Mouse (Mus musculus): ENCODE data around the gene Slc6a6. TPM values are rescaled to one million over a fixed set of nuclear protein-coding genes. Genes with fewer than 3 reads are reported as not detected.
A peak's percentile ranks its signal among the peaks of the same experiment; 100 is the strongest.

Slc6a6 gene
- polyA plus RNA-seq, 1 experiment from 2014 or later, result 40.8 TPM

DNA sequence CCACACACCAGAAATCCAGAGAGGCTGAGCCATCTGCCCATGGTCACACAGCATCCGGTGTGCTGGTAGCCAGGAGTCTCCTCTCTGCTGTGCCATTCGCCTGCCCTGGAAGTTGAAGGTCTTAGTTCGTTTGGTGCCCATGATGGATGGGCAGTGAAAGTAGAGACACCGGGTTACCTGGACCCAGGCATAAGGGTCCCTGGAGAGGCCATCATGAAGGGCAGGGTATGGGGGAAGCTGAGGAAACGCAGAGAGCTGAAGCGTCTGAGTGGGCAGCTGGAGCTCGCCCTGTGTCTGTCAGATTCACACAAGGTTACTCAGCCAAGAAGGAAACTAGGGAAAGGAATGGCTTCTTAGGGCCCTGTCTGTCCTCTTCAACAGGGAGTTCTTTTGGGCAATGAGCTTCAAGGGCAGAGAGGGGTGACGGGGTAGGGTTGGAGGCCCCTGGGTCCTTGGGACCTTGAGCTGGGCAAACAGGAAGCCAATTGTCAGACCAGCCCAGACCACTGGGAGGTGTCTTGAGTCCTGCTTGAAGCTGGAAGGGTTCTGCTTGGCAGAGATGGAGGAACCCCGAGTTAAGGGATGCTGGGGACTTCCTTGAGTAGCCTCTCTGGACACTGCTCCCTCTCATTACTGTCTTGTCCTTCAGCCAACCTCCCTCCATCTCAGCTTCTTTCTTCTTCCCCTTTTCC lies 78.3 kb downstream of the Slc6a6 start:
- no peak overlapping the region for H3K4me3 ChIP-seq (ENCODE audit: low read depth, low read length)
- ATAC-seq (ENCODE audit: low read depth) (no peak), DNase-seq (ENCODE audit: low spot score) (no peak)
- H3K4me2 ChIP-seq (ENCODE audit: low read depth, low read length), result no peak overlapping the region
- no peak overlapping the region for H3K27ac ChIP-seq (replicated peaks; ENCODE audit: low read depth, low read length)
- WGBS, result 77% methylated on average over 9 of the region's 9 CpGs
- H3K27me3 ChIP-seq (replicated peaks; ENCODE audit: control insufficient read depth, insufficient read depth, low read length), result no peaks in the 10 kb centered on the region
- H3K36me3 ChIP-seq (ENCODE audit: control insufficient read depth, insufficient read depth, low read length), result peaks cover 22% of the 10 kb centered on the region
- H3K9ac ChIP-seq (ENCODE audit: low read depth, low read length), result no peak overlapping the region
- no peaks in the 10 kb centered on the region for H3K4me1 ChIP-seq (ENCODE audit: control insufficient read depth, insufficient read depth, low read length)
- H3K9me3 ChIP-seq (ENCODE audit: control insufficient read depth, low read length), result no peaks in the 10 kb centered on the region

DNA sequence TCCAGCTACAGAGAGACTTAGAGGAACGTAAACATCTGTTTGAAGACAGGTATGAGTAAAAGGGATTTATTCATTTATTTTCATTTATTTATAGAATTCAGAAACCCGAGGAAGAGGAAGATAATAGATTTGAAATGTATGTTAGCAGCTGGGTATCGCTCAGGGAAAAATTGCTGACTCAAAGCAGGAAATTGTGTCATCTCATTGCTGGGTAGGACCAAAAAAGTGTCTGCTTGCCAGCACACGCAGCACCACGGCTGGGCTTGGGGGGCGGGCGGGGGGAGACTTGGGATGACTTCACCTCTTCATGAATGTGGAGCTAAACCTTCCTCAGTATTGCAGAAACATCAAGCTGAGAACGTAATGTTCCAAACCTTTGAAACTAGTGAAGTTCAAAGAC lies 83.7 kb downstream of the Slc6a6 start:
- no peak overlapping the region for H3K4me2 ChIP-seq (ENCODE audit: low read depth, low read length)
- no peaks in the 10 kb centered on the region for H3K36me3 ChIP-seq (ENCODE audit: control insufficient read depth, insufficient read depth, low read length)
- no peak overlapping the region for H3K4me3 ChIP-seq (ENCODE audit: low read depth, low read length)
- DNase-seq (ENCODE audit: low spot score) (no peak), ATAC-seq (ENCODE audit: low read depth) (no peak)
- 74% methylated on average over 8 of the region's 8 CpGs for WGBS
- H3K9ac ChIP-seq (ENCODE audit: low read depth, low read length), result no peak overlapping the region
- no peaks in the 10 kb centered on the region for H3K27me3 ChIP-seq (replicated peaks; ENCODE audit: control insufficient read depth, insufficient read depth, low read length)
- H3K4me1 ChIP-seq (ENCODE audit: control insufficient read depth, insufficient read depth, low read length), result no peaks in the 10 kb centered on the region
- H3K27ac ChIP-seq (replicated peaks; ENCODE audit: low read depth, low read length), result no peak overlapping the region
- peaks cover 4% of the 10 kb centered on the region; the same call in 1 of the 2 replicates for H3K9me3 ChIP-seq (ENCODE audit: control insufficient read depth, low read length)

DNA sequence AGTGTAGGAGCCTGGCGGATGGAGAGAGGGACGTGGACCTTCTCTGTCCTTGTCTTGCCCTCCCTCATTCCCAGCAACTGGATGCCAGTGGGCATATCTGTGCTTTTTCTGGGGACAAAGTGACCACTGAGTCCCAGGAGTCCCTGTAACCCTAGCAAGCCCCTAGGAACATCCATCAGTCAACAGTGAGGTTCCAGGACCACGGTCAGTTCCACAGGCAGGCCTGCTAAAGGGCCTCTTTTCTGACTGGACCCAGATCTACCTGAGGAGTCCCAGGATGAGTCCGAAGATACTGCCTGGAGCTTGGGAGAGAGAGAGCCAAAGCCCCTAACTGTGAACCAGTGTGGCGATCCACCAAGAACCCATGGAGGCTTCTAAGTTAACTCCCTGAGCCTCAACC lies 90.1 kb downstream of the Slc6a6 start:
- no peak for DNase-seq (ENCODE audit: low spot score)
- no peak overlapping the region for H3K9ac ChIP-seq (ENCODE audit: low read depth, low read length)
- peaks cover 4% of the 10 kb centered on the region; the same call in 1 of the 2 replicates for H3K9me3 ChIP-seq (ENCODE audit: control insufficient read depth, low read length)
- no peaks in the 10 kb centered on the region for H3K27me3 ChIP-seq (replicated peaks; ENCODE audit: control insufficient read depth, insufficient read depth, low read length)
- no peaks in the 10 kb centered on the region for H3K36me3 ChIP-seq (ENCODE audit: control insufficient read depth, insufficient read depth, low read length)
- H3K4me1 ChIP-seq (ENCODE audit: control insufficient read depth, insufficient read depth, low read length), result no peaks in the 10 kb centered on the region
- no peak for ATAC-seq (ENCODE audit: low read depth)
- no peak overlapping the region for H3K4me3 ChIP-seq (ENCODE audit: low read depth, low read length)
- H3K4me2 ChIP-seq (ENCODE audit: low read depth, low read length), result no peak overlapping the region
- WGBS, result 68% methylated on average over 5 of the region's 5 CpGs
- no peak overlapping the region for H3K27ac ChIP-seq (replicated peaks; ENCODE audit: low read depth, low read length)

DNA sequence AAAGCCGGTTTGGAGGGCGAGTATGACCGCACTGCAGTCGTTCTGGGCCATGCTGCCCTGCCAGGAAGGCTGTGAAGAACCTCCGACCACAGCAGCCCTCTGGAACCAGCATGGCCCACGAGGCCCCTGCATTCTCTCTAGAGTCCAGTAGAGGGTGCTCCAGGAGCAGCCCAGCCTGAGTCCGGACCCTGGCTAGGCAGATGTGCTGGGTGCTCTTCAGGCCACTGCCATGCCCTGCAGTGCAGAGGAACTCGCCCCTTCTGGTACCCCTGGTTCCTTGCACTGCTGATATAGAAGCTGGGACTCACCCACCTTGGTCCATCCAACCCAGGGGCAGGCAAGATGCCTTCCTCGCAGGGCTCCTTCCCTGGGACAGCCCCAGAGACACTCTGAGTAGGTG lies 92.7 kb downstream of the Slc6a6 start:
- Histone ChIP-seq H3K27ac (replicated peaks; ENCODE audit: low read depth, low read length) (no peak overlapping the region), H3K36me3 (ENCODE audit: control insufficient read depth, insufficient read depth, low read length) (no peaks in the 10 kb centered on the region), H3K4me2 (ENCODE audit: low read depth, low read length) (no peak overlapping the region), H3K9me3 (ENCODE audit: control insufficient read depth, low read length) (no peaks in the 10 kb centered on the region), H3K9ac (ENCODE audit: low read depth, low read length) (no peak overlapping the region), H3K27me3 (replicated peaks; ENCODE audit: control insufficient read depth, insufficient read depth, low read length) (no peaks in the 10 kb centered on the region), H3K4me1 (ENCODE audit: control insufficient read depth, insufficient read depth, low read length) (no peaks in the 10 kb centered on the region), H3K4me3 (ENCODE audit: low read depth, low read length) (no peak overlapping the region)
- 15% methylated on average over 9 of the region's 9 CpGs for WGBS
- ATAC-seq (ENCODE audit: low read depth) (peak; percentile 81), DNase-seq (ENCODE audit: low spot score) (peak; percentile 73)

DNA sequence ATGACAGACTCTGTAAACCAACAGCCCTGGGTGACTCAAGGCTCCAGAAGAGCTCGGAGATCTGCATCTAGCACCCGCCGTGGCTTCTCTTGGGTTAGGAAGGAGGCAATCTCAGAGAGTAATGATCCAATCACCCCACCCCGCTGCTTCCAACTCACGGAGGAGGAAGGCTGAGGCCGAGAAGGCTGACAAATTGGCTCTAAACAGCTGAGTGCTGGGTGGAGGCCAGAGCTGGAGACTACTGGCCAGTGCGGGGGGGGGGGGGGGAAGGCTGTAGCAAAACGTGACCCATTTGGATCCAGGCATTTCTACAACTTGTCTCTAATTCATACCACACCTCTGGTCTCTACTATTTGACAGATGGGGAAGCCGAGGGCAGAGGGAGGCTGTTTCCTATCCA lies 95.4 kb downstream of the Slc6a6 start:
- Histone ChIP-seq H3K27me3 (replicated peaks; ENCODE audit: control insufficient read depth, insufficient read depth, low read length) (no peaks in the 10 kb centered on the region), H3K9me3 (ENCODE audit: control insufficient read depth, low read length) (no peaks in the 10 kb centered on the region), H3K36me3 (ENCODE audit: control insufficient read depth, insufficient read depth, low read length) (no peaks in the 10 kb centered on the region), H3K27ac (replicated peaks; ENCODE audit: low read depth, low read length) (no peak overlapping the region), H3K4me1 (ENCODE audit: control insufficient read depth, insufficient read depth, low read length) (no peaks in the 10 kb centered on the region), H3K9ac (ENCODE audit: low read depth, low read length) (no peak overlapping the region), H3K4me3 (ENCODE audit: low read depth, low read length) (no peak overlapping the region), H3K4me2 (ENCODE audit: low read depth, low read length) (no peak overlapping the region)
- DNase-seq (ENCODE audit: low spot score) (no peak), ATAC-seq (ENCODE audit: low read depth) (no peak)
- 52% methylated on average over 5 of the region's 9 CpGs for WGBS

- no peak overlapping the region for H3K4me2 ChIP-seq (ENCODE audit: low read depth, low read length)
- H3K4me3 ChIP-seq (ENCODE audit: low read depth, low read length), result no peak overlapping the region
- DNase-seq (ENCODE audit: low spot score) (peak; percentile 24), ATAC-seq (ENCODE audit: low read depth) (peak; percentile 55; the same call in 1 of the 2 replicates)
- H3K27me3 ChIP-seq (replicated peaks; ENCODE audit: control insufficient read depth, insufficient read depth, low read length), result no peaks in the 10 kb centered on the region
- H3K9me3 ChIP-seq (ENCODE audit: control insufficient read depth, low read length), result no peaks in the 10 kb centered on the region
- H3K36me3 ChIP-seq (ENCODE audit: control insufficient read depth, insufficient read depth, low read length), result no peaks in the 10 kb centered on the region
- H3K4me1 ChIP-seq (ENCODE audit: control insufficient read depth, insufficient read depth, low read length), result no peaks in the 10 kb centered on the region
- H3K27ac ChIP-seq (replicated peaks; ENCODE audit: low read depth, low read length), result no peak overlapping the region
- H3K9ac ChIP-seq (ENCODE audit: low read depth, low read length), result no peak overlapping the region
- WGBS, result 72% methylated on average over 3 of the region's 3 CpGs
Measured at GRCm38 (mm10) chr6:91785018-91785417, 101.2 kb downstream of the Slc6a6 start.

DNA sequence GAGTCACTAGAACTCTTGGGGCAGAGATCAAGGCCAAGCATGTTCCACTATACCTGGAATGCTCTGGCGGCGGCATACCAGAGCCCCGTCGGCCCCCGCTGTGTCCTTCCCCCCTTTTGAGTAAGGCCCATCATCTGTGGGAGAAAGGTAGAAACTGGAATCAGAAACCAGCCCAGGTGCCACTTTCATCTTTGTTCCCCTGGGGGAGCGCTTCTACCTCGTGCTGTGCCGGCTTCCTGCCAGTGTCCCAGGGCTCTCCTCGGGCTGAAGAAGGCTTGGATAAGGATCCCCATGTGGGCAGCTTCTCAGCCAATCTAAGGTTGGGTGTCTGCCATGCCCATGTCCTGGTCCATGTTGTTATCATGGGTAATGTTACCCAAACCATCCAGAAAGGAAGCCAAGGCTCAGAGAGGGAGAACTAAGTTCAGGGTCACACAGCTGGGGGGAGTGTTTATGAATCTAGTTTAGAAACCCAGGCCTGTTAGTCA lies 104.5 kb downstream of the Slc6a6 start:
- Histone ChIP-seq H3K4me3 (ENCODE audit: low read depth, low read length) (no peak overlapping the region), H3K36me3 (ENCODE audit: control insufficient read depth, insufficient read depth, low read length) (no peaks in the 10 kb centered on the region), H3K27me3 (replicated peaks; ENCODE audit: control insufficient read depth, insufficient read depth, low read length) (no peaks in the 10 kb centered on the region), H3K9me3 (ENCODE audit: control insufficient read depth, low read length) (no peaks in the 10 kb centered on the region), H3K4me2 (ENCODE audit: low read depth, low read length) (no peak overlapping the region), H3K9ac (ENCODE audit: low read depth, low read length) (no peak overlapping the region), H3K27ac (replicated peaks; ENCODE audit: low read depth, low read length) (no peak overlapping the region), H3K4me1 (ENCODE audit: control insufficient read depth, insufficient read depth, low read length) (no peaks in the 10 kb centered on the region)
- ATAC-seq (ENCODE audit: low read depth) (no peak), DNase-seq (ENCODE audit: low spot score) (no peak)
- WGBS, result 79% methylated on average over 9 of the region's 9 CpGs

- no peak overlapping the region for H3K4me3 ChIP-seq (ENCODE audit: low read depth, low read length)
- DNase-seq (ENCODE audit: low spot score), result no peak
- H3K9me3 ChIP-seq (ENCODE audit: control insufficient read depth, low read length), result no peaks in the 10 kb centered on the region
- no peaks in the 10 kb centered on the region for H3K36me3 ChIP-seq (ENCODE audit: control insufficient read depth, insufficient read depth, low read length)
- 59% methylated on average over 3 of the region's 3 CpGs for WGBS
- no peak for ATAC-seq (ENCODE audit: low read depth)
- no peak overlapping the region for H3K4me2 ChIP-seq (ENCODE audit: low read depth, low read length)
- no peaks in the 10 kb centered on the region for H3K27me3 ChIP-seq (replicated peaks; ENCODE audit: control insufficient read depth, insufficient read depth, low read length)
- H3K4me1 ChIP-seq (ENCODE audit: control insufficient read depth, insufficient read depth, low read length), result no peaks in the 10 kb centered on the region
- H3K9ac ChIP-seq (ENCODE audit: low read depth, low read length), result no peak overlapping the region
- H3K27ac ChIP-seq (replicated peaks; ENCODE audit: low read depth, low read length), result no peak overlapping the region
Measured at GRCm38 (mm10) chr6:91795640-91796039, 111.8 kb downstream of the Slc6a6 start.

- Histone ChIP-seq H3K4me2 (ENCODE audit: low read depth, low read length) (no peak overlapping the region), H3K4me3 (ENCODE audit: low read depth, low read length) (no peak overlapping the region), H3K4me1 (ENCODE audit: control insufficient read depth, insufficient read depth, low read length) (no peaks in the 10 kb centered on the region), H3K36me3 (ENCODE audit: control insufficient read depth, insufficient read depth, low read length) (no peaks in the 10 kb centered on the region), H3K27me3 (replicated peaks; ENCODE audit: control insufficient read depth, insufficient read depth, low read length) (no peaks in the 10 kb centered on the region), H3K9me3 (ENCODE audit: control insufficient read depth, low read length) (no peaks in the 10 kb centered on the region), H3K27ac (replicated peaks; ENCODE audit: low read depth, low read length) (no peak overlapping the region), H3K9ac (ENCODE audit: low read depth, low read length) (no peak overlapping the region)
- ATAC-seq (ENCODE audit: low read depth) (no peak), DNase-seq (ENCODE audit: low spot score) (peak; percentile 25)
- 35% methylated on average over 9 of the region's 9 CpGs for WGBS
Measured at GRCm38 (mm10) chr6:91796064-91796463, 112.2 kb downstream of the Slc6a6 start.

Data from embryonic facial prominence, embryonic 14.5 days (tissue).